Mouse (Mus musculus) left cerebral cortex, adult 2 months (tissue): ENCODE data around the gene Rab36. TPM values are rescaled to one million over a fixed set of nuclear protein-coding genes. Genes with fewer than 3 reads are reported as not detected.

Source experiments
- DNase-seq, 2 experiments: peaks; one replicate each; pipeline ENCODE4 v3.0.0; 2021 to 2022; ENCODE audit warnings: low spot score in 2 of 2, mixed read lengths in 1 of 2; ENCODE audit errors: extremely low spot score in 1 of 2
- H3K27ac ChIP-seq: fragments of 200-600 bp; 2 replicates; pipeline ENCODE4 v1.8.1; 2022
- H3K4me3 ChIP-seq: fragments of 200-600 bp; 2 replicates; pipeline ENCODE4 v1.8.1; 2022
- CTCF ChIP-seq: fragments of 200-600 bp; IDR thresholded peaks from 2 replicates; pipeline ENCODE4 v1.8.1; 2022; ENCODE audit warnings: antibody characterized with exemption, mild to moderate bottlenecking, moderate library complexity
- intact Hi-C: fragments of 180-260 bp; cut with DNase I; formaldehyde crosslinking; loops from one replicate; pipeline ENCODE4 v1.15.1; 2025
- total RNA-seq, 2 experiments: library from RNA; stranded (reverse); gene quantifications; 2 replicates each; pipeline ENCODE4 v1.2.3; 2021

Gene Rab36
- total RNA-seq, 2 experiments from 2014 or later: 31.6 to 35.7 TPM

DNA sequence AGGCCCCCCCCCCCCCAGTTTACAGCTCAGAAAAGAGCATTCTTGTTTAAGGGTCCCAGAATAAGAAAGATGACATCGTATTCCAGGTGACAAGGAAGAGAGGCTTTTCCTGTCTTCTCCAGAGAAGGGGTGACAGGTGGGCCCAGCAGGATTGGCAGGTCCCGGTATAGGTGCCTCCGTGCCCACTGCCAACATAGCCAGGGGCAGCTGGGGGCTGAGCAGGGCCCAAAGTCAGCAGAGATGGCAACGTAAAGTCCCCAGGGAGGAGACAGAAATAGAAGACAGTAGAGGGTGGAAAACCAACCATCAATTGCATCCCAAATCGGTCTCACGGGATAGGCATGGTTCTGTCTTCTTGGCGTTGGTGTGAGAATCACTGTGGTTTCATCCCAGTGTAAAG, 11.9 kb downstream of the Rab36 start:
- no peak for TF ChIP-seq CTCF
- intact Hi-C loops: no loop called here
- DNase-seq: no peak
- Histone ChIP-seq H3K4me3 (no peak overlapping the region), H3K27ac (no peak overlapping the region)

DNA sequence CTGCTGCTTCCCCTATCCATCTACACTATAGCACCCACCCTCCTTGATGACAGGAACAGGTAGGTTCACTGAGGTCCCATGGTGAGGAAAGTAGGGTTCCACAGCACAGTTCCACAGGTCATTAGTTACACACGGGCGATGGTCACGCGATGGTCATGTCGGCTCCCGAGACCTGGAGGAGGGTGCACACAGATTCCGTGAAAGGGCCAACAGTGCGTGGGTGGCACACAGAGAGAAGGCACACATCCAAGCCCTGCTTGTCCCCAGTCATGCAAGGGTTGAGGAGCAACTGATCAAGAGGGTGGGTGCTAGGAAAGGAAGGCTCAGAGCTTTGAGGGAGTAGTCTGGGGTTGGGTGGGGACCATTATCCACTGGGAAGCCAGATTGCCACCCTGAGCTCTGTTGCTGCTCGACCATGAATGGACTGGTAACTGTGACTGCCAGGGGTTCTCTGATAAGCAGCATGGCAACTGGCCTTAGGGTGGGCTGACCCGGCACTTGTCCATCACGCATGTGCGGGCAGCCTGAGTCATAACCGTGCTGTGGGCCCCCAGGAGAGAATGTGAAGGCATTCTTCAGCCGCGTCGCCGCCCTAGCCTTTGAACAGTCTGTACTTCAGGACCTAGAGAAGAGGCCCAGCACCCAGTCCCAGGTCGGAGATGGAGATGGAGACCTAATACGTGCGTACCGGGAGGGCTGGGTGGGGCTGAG, 14.7 kb downstream of the Rab36 start:
- intact Hi-C loops: no loop called here
- no peak overlapping the region for H3K4me3 ChIP-seq
- no peak overlapping the region for H3K27ac ChIP-seq
- DNase-seq: no peak
- TF ChIP-seq CTCF: no peak

DNA sequence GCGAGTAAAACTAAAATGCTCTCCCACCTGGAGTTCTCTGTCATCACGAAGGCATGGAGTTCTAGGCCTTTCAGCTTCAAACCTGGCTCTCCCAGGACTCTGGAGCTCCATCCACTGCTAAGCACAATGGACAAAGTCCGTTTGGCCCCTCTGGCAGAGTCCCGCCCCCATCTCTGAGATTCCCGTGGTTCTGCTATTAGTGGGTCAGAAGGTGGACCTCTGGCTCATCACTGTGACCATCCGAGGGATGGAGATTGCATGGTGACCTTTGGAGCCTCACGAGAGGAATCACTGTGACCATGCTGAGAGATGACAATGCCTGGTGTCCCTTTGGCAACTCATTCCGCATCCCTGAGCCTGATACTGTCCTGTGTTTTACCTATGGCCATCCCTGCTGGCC, 16.0 kb downstream of the Rab36 start:
- TF ChIP-seq CTCF: no peak
- no peak for DNase-seq
- intact Hi-C loops: no loop called here
- H3K4me3 ChIP-seq: no peak overlapping the region
- no peak overlapping the region for H3K27ac ChIP-seq

GRCm38 (mm10) chr10:75053655-75054054, 16.8 kb downstream of the Rab36 start:
- H3K27ac ChIP-seq: no peak overlapping the region
- no peak for TF ChIP-seq CTCF
- H3K4me3 ChIP-seq: no peak overlapping the region
- intact Hi-C loops: no loop called here
- no peak for DNase-seq

DNA sequence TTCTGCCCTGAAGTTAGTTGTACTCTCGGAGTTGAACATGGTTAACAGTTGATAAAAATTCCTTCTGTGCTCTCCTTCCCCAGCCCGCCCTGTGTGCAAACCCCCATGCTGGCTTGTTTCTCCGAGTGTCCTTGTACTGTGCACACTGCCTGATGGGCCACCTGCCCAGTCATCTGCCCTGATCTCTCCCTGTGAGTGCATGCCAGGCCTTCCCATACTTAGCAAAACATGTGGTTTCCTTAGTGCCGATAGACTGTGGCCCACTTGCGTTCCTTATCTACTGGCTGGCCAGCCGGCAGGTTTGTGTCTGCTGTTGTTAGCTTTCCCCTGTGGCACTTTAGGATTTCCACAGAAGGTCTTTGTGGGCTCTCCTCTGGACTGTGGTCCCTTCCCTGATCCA, 17.3 kb downstream of the Rab36 start:
- no peak for DNase-seq
- Histone ChIP-seq H3K4me3 (no peak overlapping the region), H3K27ac (no peak overlapping the region)
- TF ChIP-seq CTCF: no peak
- intact Hi-C loops: no loop called here

DNA sequence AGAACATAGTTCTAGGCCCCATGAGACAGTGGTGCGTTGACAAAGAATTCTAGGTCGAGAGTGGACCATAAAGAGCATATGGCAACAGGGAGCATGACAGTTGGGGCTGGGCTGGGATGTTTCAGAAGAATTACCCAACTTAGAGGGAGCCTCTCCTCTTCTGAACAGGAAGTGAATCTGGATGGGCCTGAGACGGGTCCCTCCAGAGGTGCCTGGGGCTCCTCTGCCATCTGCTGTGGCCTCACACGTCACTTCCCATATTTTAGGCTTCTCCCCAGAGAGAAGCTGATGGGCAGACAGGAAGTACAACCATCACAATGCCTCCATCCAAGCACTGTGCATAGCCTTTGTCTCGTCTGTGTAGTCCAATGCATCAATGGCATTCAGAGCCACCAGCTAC, 18.8 kb downstream of the Rab36 start:
- Histone ChIP-seq H3K27ac (no peak overlapping the region), H3K4me3 (no peak overlapping the region)
- DNase-seq: no peak
- intact Hi-C loops: no loop called here
- TF ChIP-seq CTCF: no peak

- Histone ChIP-seq H3K27ac (no peak overlapping the region), H3K4me3 (no peak overlapping the region)
- TF ChIP-seq CTCF: no peak
- DNase-seq: no peak
- intact Hi-C loops: no loop called here
Measured at GRCm38 (mm10) chr10:75056255-75056654, 19.4 kb downstream of the Rab36 start.

DNA sequence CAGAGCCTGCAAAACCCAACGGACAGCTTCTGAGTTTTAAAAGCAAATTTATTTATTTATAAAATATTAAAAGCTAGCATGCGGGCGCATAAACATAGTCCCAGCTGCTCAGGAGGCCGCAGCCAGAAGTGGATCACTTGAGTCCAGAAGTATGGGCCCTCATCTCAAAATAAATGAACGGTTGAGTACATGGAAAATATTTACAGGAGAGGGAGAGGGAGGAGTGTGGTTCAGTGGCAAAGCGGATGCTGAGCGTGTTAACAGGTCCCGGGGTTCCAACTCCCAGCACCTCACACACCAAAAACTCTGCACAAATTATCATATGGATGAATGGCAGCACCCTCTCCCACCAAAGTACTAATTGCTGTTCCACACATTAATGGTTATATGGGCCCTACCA, 21.5 kb downstream of the Rab36 start:
- DNase-seq: no peak
- no peak for TF ChIP-seq CTCF
- intact Hi-C loops: no loop called here

DNA sequence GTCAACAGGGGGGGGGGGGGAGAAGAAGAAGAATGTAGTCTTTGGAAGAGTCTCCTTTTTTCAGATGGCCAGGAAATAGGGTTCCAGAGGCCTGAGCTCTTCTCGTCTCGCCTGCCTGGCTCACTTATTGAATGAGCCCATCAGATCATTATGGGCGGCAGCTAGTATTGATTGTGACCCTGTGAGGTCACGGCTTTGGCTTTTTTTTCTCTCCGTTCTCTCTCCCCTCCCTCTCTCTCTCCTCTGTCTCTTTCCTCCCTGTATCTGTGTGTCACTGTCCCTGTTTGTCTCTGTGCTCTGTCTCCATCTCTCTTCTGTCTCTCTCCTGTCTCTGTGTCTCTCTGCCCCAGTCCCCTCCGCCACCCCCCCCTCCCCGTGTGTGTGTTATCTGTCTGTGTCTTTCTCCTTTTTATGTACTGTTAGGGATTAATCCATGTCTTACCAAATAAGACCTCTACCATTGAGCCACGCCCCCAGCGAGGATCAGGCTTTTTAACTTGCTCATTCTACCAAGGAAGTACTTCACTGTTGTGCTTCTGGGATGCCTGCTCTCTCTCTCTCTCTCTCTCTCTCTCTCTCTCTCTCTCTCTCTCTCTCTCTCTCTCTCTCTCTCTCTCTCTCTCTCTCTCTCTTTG, 22.0 kb downstream of the Rab36 start:
- intact Hi-C loops: loop anchor here (1.0 kb wide), 1 partner anchor 92 kb away; no protein-coding TSS in a partner anchor
- H3K27ac ChIP-seq: no peak overlapping the region
- DNase-seq: no peak
- H3K4me3 ChIP-seq: no peak overlapping the region
- no peak for TF ChIP-seq CTCF

More for the DNA sequence above, 21.5 kb downstream of the Rab36 start:
- Histone ChIP-seq H3K4me3 (no peak overlapping the region), H3K27ac (no peak overlapping the region)

DNA sequence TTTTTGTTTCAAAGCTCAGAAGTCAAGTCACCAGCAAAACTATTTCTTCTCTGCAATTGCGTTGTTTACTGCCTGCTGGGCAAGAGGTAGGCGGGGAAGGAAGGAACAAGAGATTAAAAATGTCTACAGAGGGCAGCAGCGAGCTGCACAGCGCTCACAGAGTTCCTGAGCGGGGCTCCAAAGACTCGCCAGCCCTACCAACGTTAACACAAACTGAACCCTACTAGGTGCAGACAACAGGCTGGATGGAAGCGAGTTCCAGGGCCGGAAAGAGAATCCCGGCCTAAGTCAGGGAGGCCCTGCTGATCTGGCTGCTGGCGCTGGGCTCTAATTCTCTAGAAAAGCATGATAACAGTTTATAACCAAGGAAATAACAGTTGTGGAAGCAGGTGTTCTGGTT, 22.5 kb downstream of the Rab36 start:
- peak; percentile 77 to 79 for DNase-seq
- peak overlapping the region; percentile 87 for H3K4me3 ChIP-seq
- intact Hi-C loops: loop anchor here (1.0 kb wide), 1 partner anchor 92 kb away; no protein-coding TSS in a partner anchor
- H3K27ac ChIP-seq: no peak overlapping the region
- TF ChIP-seq CTCF: peak; percentile 84

GRCm38 (mm10) chr10:75060217-75060842, 23.5 kb downstream of the Rab36 start, which contains the start of gene Bcr:
TSS of gene Bcr (plus strand) at chr10:75060592.
- peak; percentile 83 to 84 for DNase-seq
- H3K27ac ChIP-seq: peak within 1 kb of the TSS; percentile 79
- intact Hi-C loops: loop anchor here (10.0 kb wide), 1 partner anchor 54 kb away; no protein-coding TSS in a partner anchor
- no peak for TF ChIP-seq CTCF
- H3K4me3 ChIP-seq: peak within 1 kb of the TSS; percentile 87

DNA sequence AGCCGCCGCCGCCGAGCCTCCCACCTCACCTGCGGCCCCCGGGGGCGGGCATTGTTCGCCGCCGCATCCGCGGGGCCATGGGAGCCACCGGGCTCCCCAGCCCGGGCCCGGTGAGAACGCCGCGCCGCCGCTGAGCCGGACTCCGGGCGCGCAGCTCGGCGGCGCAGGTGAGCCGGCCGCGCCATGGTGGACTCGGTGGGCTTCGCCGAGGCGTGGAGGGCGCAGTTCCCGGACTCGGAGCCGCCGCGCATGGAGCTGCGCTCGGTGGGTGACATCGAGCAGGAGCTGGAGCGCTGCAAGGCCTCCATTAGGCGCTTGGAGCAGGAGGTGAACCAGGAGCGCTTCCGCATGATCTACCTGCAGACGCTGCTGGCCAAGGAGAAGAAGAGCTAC, 24.0 kb downstream of the Rab36 start:
- DNase-seq: peak in 1 of 2 experiments; percentile 48
- Histone ChIP-seq H3K4me3 (peak overlapping the region; percentile 87), H3K27ac (peak overlapping the region; percentile 79)
- TF ChIP-seq CTCF: no peak
- intact Hi-C loops: loop anchor here (10.0 kb wide), 1 partner anchor 54 kb away; no protein-coding TSS in a partner anchor
